Mouse (Mus musculus): ENCODE results near the gene Tcf15.

The Tcf15 gene

GRCm38 (mm10) chr2:152169377-152169776 is 26.0 kb downstream of the Tcf15 start:
- DNase-seq (ENCODE audit: low spot score): no peak

- DNase-seq (ENCODE audit: low spot score): no peak
Measured at GRCm38 (mm10) chr2:152174861-152175260, 31.5 kb downstream of the Tcf15 start.

GRCm38 (mm10) chr2:152176659-152177058 is 33.3 kb downstream of the Tcf15 start:
- DNase-seq (ENCODE audit: low spot score): no peak

DNA sequence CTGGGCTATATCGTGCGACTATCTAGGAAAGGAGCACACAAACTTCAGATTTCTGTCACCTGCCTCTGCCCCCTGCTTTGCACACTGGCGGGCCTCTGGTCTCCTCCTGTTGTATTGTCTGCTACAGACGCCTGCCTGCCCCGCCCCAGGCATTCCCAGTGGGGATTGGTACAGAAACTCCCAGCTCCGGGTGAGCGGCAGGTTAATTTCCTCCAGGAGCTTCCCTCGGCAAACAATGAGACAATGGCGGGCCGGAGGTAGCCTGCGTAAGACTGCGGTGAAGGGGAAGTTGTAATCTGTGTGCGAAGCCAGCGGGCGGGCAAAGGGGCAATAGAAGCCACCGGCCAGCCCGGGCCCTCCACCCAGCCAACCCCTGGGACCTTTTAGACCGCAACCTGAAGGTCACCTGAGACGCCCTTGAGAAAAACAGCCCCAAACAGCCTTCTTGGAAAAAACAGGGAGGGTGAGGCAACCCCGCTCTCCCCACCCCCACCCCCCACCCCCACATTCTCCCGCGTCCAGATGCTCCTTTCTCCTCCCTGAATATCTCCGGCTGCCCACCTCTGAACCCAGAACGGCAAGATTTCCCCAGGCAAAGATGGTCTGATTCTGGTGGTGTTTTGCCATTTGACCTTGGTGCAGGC is 33.9 kb downstream of the Tcf15 start:
- DNase-seq (ENCODE audit: low spot score): no peak

DNA sequence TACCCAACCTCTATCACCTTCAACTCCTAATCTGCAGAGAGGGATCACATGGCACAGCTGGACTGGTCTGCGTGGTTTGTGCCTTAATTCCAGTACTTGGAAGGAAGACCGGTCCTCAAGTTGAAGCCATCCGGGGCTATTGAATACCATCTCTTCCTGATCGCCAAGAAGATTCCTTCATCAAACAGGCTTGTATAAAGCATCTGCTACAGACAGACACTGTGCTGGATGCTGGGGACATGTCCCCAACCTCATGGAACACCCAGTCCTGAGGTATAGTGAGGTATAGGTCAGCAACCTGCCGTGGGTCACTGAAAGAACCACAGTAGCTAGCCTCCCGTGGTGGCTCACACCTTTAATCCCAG is 34.4 kb downstream of the Tcf15 start:
- DNase-seq (ENCODE audit: low spot score): no peak

- no peak for DNase-seq (ENCODE audit: low spot score)
Measured at GRCm38 (mm10) chr2:152178345-152178744, 35.0 kb downstream of the Tcf15 start.

DNA sequence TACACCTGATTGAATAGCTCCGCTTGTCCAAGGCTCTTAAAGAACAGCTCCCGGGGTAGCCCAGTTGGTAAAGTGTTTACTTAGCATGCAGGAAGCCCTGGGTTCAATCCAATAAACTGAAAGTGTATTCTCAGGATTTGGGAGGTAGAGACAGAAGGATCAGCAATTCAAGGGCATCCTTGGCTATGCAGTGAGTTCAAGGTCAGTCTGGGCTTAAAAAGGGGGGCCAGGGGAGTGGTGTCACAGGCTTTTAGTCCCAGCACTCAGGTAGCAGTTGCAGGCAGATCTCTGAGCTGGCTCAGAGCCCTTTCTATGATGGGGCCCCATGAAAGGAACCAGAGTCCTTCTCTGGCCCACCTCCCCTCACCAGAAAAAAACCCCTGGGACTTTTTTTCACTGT is 35.9 kb downstream of the Tcf15 start:
- DNase-seq (ENCODE audit: low spot score): no peak

GRCm38 (mm10) chr2:152180323-152180722 is 37.0 kb downstream of the Tcf15 start:
- no peak for DNase-seq (ENCODE audit: low spot score)

GRCm38 (mm10) chr2:152187132-152187531 is 43.8 kb downstream of the Tcf15 start:
- no peak for DNase-seq (ENCODE audit: low spot score)

GRCm38 (mm10) chr2:152189213-152189612 is 45.9 kb downstream of the Tcf15 start:
- DNase-seq (ENCODE audit: low spot score): no peak

DNA sequence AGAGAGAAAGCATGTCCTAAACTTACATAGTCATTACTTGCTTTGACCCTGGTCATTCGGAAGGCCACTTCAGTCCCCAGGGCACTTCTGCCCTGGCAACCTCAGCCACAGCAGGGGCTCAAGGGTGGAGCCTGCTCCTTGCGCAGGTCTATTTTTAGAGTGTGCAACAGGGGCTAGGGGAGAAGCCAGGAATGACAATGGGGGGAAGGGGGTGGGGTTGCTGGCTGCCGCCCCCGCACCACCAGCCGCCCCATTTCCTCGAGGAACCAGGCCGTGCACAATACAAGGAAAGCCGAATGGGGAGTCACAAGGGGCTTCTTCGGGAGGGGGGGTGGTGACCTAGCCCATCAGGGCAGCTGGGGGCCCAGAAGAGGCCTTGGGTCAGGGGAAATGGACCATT is 46.3 kb downstream of the Tcf15 start:
- DNase-seq (ENCODE audit: low spot score): no peak

- no peak for DNase-seq (ENCODE audit: low spot score)
Measured at GRCm38 (mm10) chr2:152190161-152190560, 46.8 kb downstream of the Tcf15 start.

- DNase-seq (ENCODE audit: low spot score): peak; percentile 22
Measured at GRCm38 (mm10) chr2:152192591-152193345, 49.4 kb downstream of the Tcf15 start.

DNA sequence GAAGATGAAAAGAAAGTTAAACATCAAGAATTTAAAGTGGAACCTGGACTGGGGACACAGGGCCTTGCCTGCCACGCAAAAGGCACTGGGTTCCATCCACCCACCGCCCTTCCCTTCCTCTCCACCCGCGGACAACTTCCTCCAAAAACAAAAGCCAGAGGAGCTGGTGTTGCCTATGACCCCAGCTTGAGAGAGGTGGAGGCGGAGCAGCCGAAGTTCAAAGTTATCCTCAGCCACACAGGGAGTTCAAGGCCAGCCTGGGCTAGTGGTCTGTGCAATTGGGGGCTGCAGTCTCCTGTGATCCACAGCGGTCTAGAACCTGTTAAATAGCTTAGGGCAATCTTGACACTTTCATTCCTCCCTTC is 50.0 kb downstream of the Tcf15 start:
- DNase-seq (ENCODE audit: low spot score): no peak

DNA sequence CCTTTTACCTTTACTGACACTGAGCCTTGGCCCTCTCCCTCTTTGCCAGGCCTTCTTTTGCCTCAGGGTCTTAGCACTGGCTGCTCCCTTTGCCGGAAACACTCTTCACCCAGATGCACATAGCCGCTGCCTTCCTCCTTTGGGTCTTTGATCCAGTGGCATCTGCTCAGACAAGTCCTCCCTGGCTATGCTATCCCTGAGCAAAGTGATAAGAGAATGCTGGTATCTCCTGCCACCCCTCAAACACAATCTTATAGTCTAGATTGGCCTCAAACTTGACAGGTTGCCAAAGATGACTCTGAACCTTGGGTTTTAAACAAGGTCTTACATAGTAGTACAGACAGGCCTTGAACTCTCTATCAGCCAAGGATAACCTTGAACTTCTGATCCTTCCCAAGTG is 51.2 kb downstream of the Tcf15 start:
- DNase-seq (ENCODE audit: low spot score): peak; percentile 13

DNA sequence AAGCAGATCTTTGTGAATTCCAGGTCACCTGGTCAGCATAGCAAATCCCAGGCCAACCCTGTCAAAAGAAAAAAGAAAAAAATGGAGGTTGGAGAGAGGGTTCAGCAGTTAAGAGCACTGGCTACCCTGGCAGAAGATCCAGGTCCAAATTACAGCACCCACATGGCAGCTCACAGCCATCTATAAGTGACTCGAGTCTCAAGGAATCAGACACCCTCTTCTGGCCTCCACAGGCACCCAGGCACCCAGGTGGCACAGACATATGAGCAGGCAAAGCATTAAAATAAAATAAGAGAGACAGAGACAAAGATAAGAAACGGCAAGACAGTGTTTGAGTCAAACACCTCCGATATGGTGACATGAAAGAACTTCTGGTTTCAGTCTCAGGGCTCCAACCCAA is 53.5 kb downstream of the Tcf15 start:
- no peak for DNase-seq (ENCODE audit: low spot score)

DNA sequence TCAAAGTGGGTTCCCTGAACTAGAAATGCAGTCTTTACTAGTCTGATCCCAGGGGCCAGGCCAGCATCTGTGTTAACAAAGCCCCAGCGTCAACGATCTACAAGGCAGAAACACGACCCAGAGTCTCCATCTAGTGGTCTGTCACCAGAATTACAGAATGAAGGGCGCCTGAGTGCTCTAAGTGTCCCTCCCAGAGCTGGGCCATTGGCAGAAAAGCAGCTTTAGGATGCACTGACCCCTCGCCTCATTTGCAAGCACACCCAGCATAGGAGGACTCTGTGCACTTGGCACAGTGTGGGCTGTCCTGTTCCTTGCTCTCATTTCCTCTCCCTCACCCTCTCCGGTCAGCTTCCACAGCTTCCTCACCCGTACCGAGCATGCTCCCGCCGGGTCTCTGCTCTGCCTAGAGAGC is 53.9 kb downstream of the Tcf15 start:
- peak; percentile 80 for DNase-seq (ENCODE audit: low spot score)

Data from c-Kit-positive CD71-positive TER-119-positive erythroid progenitor cells, embryonic 14.5 days (primary cell).